Mouse (Mus musculus): ENCODE measurements around the gene Sgcg. TPM values are rescaled to one million over a fixed set of nuclear protein-coding genes. Genes with fewer than 3 reads are reported as not detected.

Sgcg gene
- polyA plus RNA-seq, 1 experiment from 2014 or later: 0.50 TPM

GRCm38 (mm10) chr14:61246444-61246843 lies 11.8 kb downstream of the Sgcg start:
- H3K27me3 ChIP-seq (ENCODE audit: control insufficient read depth, insufficient read depth, low read length): no peaks in the 10 kb centered on the region
- WGBS: 87% methylated on average over 3 of the region's 3 CpGs
- H3K9ac ChIP-seq (replicated peaks; ENCODE audit: low read length): no peak overlapping the region
- H3K9me3 ChIP-seq (replicated peaks; ENCODE audit: control insufficient read depth, low read length): no peaks in the 10 kb centered on the region; the same call in 1 of the 2 replicates
- DNase-seq (ENCODE audit: low spot score) (no peak), ATAC-seq (replicated peaks; ENCODE audit: insufficient number of reproducible peaks, low FRiP score, low TSS enrichment, low read depth) (no peak)
- no peak overlapping the region for H3K4me2 ChIP-seq (ENCODE audit: low read depth, low read length)
- H3K4me1 ChIP-seq (ENCODE audit: control insufficient read depth, insufficient read depth, low read length): no peaks in the 10 kb centered on the region
- no peak overlapping the region for H3K27ac ChIP-seq (replicated peaks; ENCODE audit: low read depth, low read length)
- H3K4me3 ChIP-seq (ENCODE audit: low read depth, low read length): no peak overlapping the region
- no peaks in the 10 kb centered on the region for H3K36me3 ChIP-seq (replicated peaks; ENCODE audit: control insufficient read depth, insufficient read depth, low read depth, low read length)

- 39% methylated on average over 6 of the region's 6 CpGs for WGBS
- no peaks in the 10 kb centered on the region for H3K9me3 ChIP-seq (replicated peaks; ENCODE audit: control insufficient read depth, low read length)
- H3K27me3 ChIP-seq (ENCODE audit: control insufficient read depth, insufficient read depth, low read length): no peaks in the 10 kb centered on the region
- no peaks in the 10 kb centered on the region for H3K36me3 ChIP-seq (replicated peaks; ENCODE audit: control insufficient read depth, insufficient read depth, low read depth, low read length)
- H3K9ac ChIP-seq (replicated peaks; ENCODE audit: low read length): no peak overlapping the region
- ATAC-seq (replicated peaks; ENCODE audit: insufficient number of reproducible peaks, low FRiP score, low TSS enrichment, low read depth): no peak
- no peak overlapping the region for H3K27ac ChIP-seq (replicated peaks; ENCODE audit: low read depth, low read length)
- no peak overlapping the region for H3K4me3 ChIP-seq (ENCODE audit: low read depth, low read length)
- peak; percentile 54 for DNase-seq (ENCODE audit: low spot score)
- no peaks in the 10 kb centered on the region for H3K4me1 ChIP-seq (ENCODE audit: control insufficient read depth, insufficient read depth, low read length)
- no peak overlapping the region for H3K4me2 ChIP-seq (ENCODE audit: low read depth, low read length)
These were observed 15.7 kb downstream of the Sgcg start for GRCm38 (mm10) chr14:61242611-61243010.

GRCm38 (mm10) chr14:61238751-61239150 lies 19.5 kb downstream of the Sgcg start:
- H3K4me1 ChIP-seq (ENCODE audit: control insufficient read depth, insufficient read depth, low read length): no peaks in the 10 kb centered on the region
- H3K4me2 ChIP-seq (ENCODE audit: low read depth, low read length): no peak overlapping the region
- H3K9me3 ChIP-seq (replicated peaks; ENCODE audit: control insufficient read depth, low read length): no peaks in the 10 kb centered on the region
- H3K9ac ChIP-seq (replicated peaks; ENCODE audit: low read length): no peak overlapping the region
- ATAC-seq (replicated peaks; ENCODE audit: insufficient number of reproducible peaks, low FRiP score, low TSS enrichment, low read depth): no peak
- DNase-seq (ENCODE audit: low spot score): no peak
- H3K4me3 ChIP-seq (ENCODE audit: low read depth, low read length): no peak overlapping the region
- H3K36me3 ChIP-seq (replicated peaks; ENCODE audit: control insufficient read depth, insufficient read depth, low read depth, low read length): no peaks in the 10 kb centered on the region
- H3K27me3 ChIP-seq (ENCODE audit: control insufficient read depth, insufficient read depth, low read length): no peaks in the 10 kb centered on the region
- H3K27ac ChIP-seq (replicated peaks; ENCODE audit: low read depth, low read length): no peak overlapping the region
- 72% methylated on average over 9 of the region's 9 CpGs for WGBS

- WGBS: 35% methylated on average over 4 of the region's 4 CpGs
- no peak overlapping the region for H3K4me2 ChIP-seq (ENCODE audit: low read depth, low read length)
- DNase-seq (ENCODE audit: low spot score): no peak
- H3K36me3 ChIP-seq (replicated peaks; ENCODE audit: control insufficient read depth, insufficient read depth, low read depth, low read length): no peaks in the 10 kb centered on the region
- no peak overlapping the region for H3K27ac ChIP-seq (replicated peaks; ENCODE audit: low read depth, low read length)
- no peaks in the 10 kb centered on the region for H3K27me3 ChIP-seq (ENCODE audit: control insufficient read depth, insufficient read depth, low read length)
- no peaks in the 10 kb centered on the region for H3K9me3 ChIP-seq (replicated peaks; ENCODE audit: control insufficient read depth, low read length)
- ATAC-seq (replicated peaks; ENCODE audit: insufficient number of reproducible peaks, low FRiP score, low TSS enrichment, low read depth): no peak
- H3K4me3 ChIP-seq (ENCODE audit: low read depth, low read length): no peak overlapping the region
- no peaks in the 10 kb centered on the region for H3K4me1 ChIP-seq (ENCODE audit: control insufficient read depth, insufficient read depth, low read length)
- no peak overlapping the region for H3K9ac ChIP-seq (replicated peaks; ENCODE audit: low read length)
These were observed 21.1 kb downstream of the Sgcg start for GRCm38 (mm10) chr14:61237101-61237654.

GRCm38 (mm10) chr14:61235846-61236474 lies 22.3 kb downstream of the Sgcg start:
- Histone ChIP-seq H3K4me1 (ENCODE audit: control insufficient read depth, insufficient read depth, low read length) (no peaks in the 10 kb centered on the region), H3K36me3 (replicated peaks; ENCODE audit: control insufficient read depth, insufficient read depth, low read depth, low read length) (no peaks in the 10 kb centered on the region), H3K9ac (replicated peaks; ENCODE audit: low read length) (no peak overlapping the region), H3K27ac (replicated peaks; ENCODE audit: low read depth, low read length) (no peak overlapping the region), H3K9me3 (replicated peaks; ENCODE audit: control insufficient read depth, low read length) (no peaks in the 10 kb centered on the region), H3K4me3 (ENCODE audit: low read depth, low read length) (no peak overlapping the region), H3K27me3 (ENCODE audit: control insufficient read depth, insufficient read depth, low read length) (no peaks in the 10 kb centered on the region), H3K4me2 (ENCODE audit: low read depth, low read length) (no peak overlapping the region)
- DNase-seq (ENCODE audit: low spot score) (no peak), ATAC-seq (replicated peaks; ENCODE audit: insufficient number of reproducible peaks, low FRiP score, low TSS enrichment, low read depth) (no peak)
- 64% methylated on average over 5 of the region's 5 CpGs for WGBS

GRCm38 (mm10) chr14:61232016-61232568 lies 26.2 kb downstream of the Sgcg start:
- H3K4me1 ChIP-seq (ENCODE audit: control insufficient read depth, insufficient read depth, low read length): no peaks in the 10 kb centered on the region
- no peak overlapping the region for H3K4me3 ChIP-seq (ENCODE audit: low read depth, low read length)
- no peaks in the 10 kb centered on the region for H3K36me3 ChIP-seq (replicated peaks; ENCODE audit: control insufficient read depth, insufficient read depth, low read depth, low read length)
- WGBS: 91% methylated on average over 13 of the region's 13 CpGs
- no peak overlapping the region for H3K27ac ChIP-seq (replicated peaks; ENCODE audit: low read depth, low read length)
- H3K9ac ChIP-seq (replicated peaks; ENCODE audit: low read length): no peak overlapping the region
- DNase-seq (ENCODE audit: low spot score): no peak
- ATAC-seq (replicated peaks; ENCODE audit: insufficient number of reproducible peaks, low FRiP score, low TSS enrichment, low read depth): no peak
- no peaks in the 10 kb centered on the region for H3K27me3 ChIP-seq (ENCODE audit: control insufficient read depth, insufficient read depth, low read length)
- no peaks in the 10 kb centered on the region for H3K9me3 ChIP-seq (replicated peaks; ENCODE audit: control insufficient read depth, low read length)
- H3K4me2 ChIP-seq (ENCODE audit: low read depth, low read length): no peak overlapping the region

GRCm38 (mm10) chr14:61230179-61230578 lies 28.1 kb downstream of the Sgcg start:
- no peak for ATAC-seq (replicated peaks; ENCODE audit: insufficient number of reproducible peaks, low FRiP score, low TSS enrichment, low read depth)
- WGBS: 96% methylated on average over 4 of the region's 4 CpGs
- no peak for DNase-seq (ENCODE audit: low spot score)
- Histone ChIP-seq H3K4me3 (ENCODE audit: low read depth, low read length) (no peak overlapping the region), H3K4me1 (ENCODE audit: control insufficient read depth, insufficient read depth, low read length) (no peaks in the 10 kb centered on the region), H3K27me3 (ENCODE audit: control insufficient read depth, insufficient read depth, low read length) (no peaks in the 10 kb centered on the region), H3K9ac (replicated peaks; ENCODE audit: low read length) (no peak overlapping the region), H3K27ac (replicated peaks; ENCODE audit: low read depth, low read length) (no peak overlapping the region), H3K36me3 (replicated peaks; ENCODE audit: control insufficient read depth, insufficient read depth, low read depth, low read length) (no peaks in the 10 kb centered on the region), H3K4me2 (ENCODE audit: low read depth, low read length) (no peak overlapping the region), H3K9me3 (replicated peaks; ENCODE audit: control insufficient read depth, low read length) (no peaks in the 10 kb centered on the region)

GRCm38 (mm10) chr14:61229763-61230162 lies 28.5 kb downstream of the Sgcg start:
- no peaks in the 10 kb centered on the region for H3K4me1 ChIP-seq (ENCODE audit: control insufficient read depth, insufficient read depth, low read length)
- no peak for ATAC-seq (replicated peaks; ENCODE audit: insufficient number of reproducible peaks, low FRiP score, low TSS enrichment, low read depth)
- H3K9ac ChIP-seq (replicated peaks; ENCODE audit: low read length): no peak overlapping the region
- WGBS: 80% methylated on average over 5 of the region's 5 CpGs
- H3K4me3 ChIP-seq (ENCODE audit: low read depth, low read length): no peak overlapping the region
- no peak overlapping the region for H3K27ac ChIP-seq (replicated peaks; ENCODE audit: low read depth, low read length)
- no peak for DNase-seq (ENCODE audit: low spot score)
- H3K27me3 ChIP-seq (ENCODE audit: control insufficient read depth, insufficient read depth, low read length): no peaks in the 10 kb centered on the region
- no peak overlapping the region for H3K4me2 ChIP-seq (ENCODE audit: low read depth, low read length)
- H3K9me3 ChIP-seq (replicated peaks; ENCODE audit: control insufficient read depth, low read length): no peaks in the 10 kb centered on the region
- no peaks in the 10 kb centered on the region for H3K36me3 ChIP-seq (replicated peaks; ENCODE audit: control insufficient read depth, insufficient read depth, low read depth, low read length)
